In the genomic region with DNA sequence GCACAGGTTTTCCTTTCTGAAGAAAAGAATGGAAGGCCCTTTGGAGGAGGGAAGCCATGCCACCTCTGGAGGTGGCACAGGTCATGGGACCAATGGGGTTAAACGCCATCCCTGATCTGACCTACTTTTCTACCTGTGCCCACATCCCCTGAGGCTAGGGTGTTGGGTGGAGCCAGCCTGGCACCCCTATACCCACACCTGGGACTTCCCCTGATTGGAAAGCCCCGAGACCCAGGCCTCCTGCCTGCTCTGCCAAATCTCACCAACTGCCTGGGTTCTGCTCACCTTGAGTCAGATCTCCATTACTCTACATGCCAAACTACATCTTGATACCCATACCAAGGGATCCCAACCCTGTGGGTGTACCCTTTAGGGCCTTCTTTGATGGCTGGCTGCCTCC, we compare ENCODE assay signal across 22 mouse cellular contexts. TPM values are rescaled to one million over a fixed set of nuclear protein-coding genes. Genes with fewer than 3 reads are reported as not detected.
A peak's percentile ranks its signal among the peaks of the same experiment; 100 is the strongest.
DNase-seq lines count a peak whose midpoint lies in the region; ATAC-seq lines count a peak whose summit lies in the region.
"Had no signal": no experiment of that assay in that cellular context is flagged by ENCODE, and none has a peak within 500 bp of the region (broad histone marks: within the 10 kb centered on the region; RNA-seq: fewer than 3 reads in every experiment).

No protein-coding gene starts in this region.

- ATAC-seq in CD4-positive, CD25-positive, alpha-beta regulatory T cell, adult 4 months: peak; percentile 97
- ATAC-seq in embryonic facial prominence, embryonic 15.5 days (ENCODE audit: insufficient number of reproducible peaks, low FRiP score, low TSS enrichment, low read depth): no peak
- ATAC-seq: forebrain, postnatal 0 days; intestine, embryonic 15.5 days; lung, postnatal 0 days; midbrain, embryonic 13.5 days had no signal

- no peaks in the 10 kb centered on the region for H3K27me3 ChIP-seq in embryonic facial prominence, embryonic 15.5 days

- DNase-seq in heart, adult 11 months: peak; percentile 92
- no peak for DNase-seq in heart, postnatal 14 days
- DNase-seq in natural killer cell, adult 2 months (ENCODE audit: low spot score in 2 of 2): peak; percentile 35 to 36
- no peak for DNase-seq in cerebellum, postnatal 36 days
- no peak for DNase-seq in cerebellum, postnatal 4 days (ENCODE audit: low spot score in 2 of 2)
- no peak for DNase-seq in adrenal gland, postnatal 36 days
- DNase-seq: cerebellum, adult 8-10 months; embryo, embryonic 11 days; heart, adult 2 months; kidney, postnatal 4 days had no signal

- no peak overlapping the region for H3K4me3 ChIP-seq in embryonic facial prominence, embryonic 15.5 days (replicated peaks)
- H3K4me3 ChIP-seq: heart, adult 2 months; hindbrain, embryonic 12.5 days; intestine, embryonic 15.5 days; liver, embryonic 15.5 days; midbrain, embryonic 13.5 days; myocyte had no signal

- peak overlapping the region; percentile 90 for H3K27ac ChIP-seq in embryonic facial prominence, embryonic 15.5 days (replicated peaks)
- H3K27ac ChIP-seq: heart, adult 2 months; hindbrain, embryonic 12.5 days; intestine, embryonic 15.5 days; liver, embryonic 15.5 days; midbrain, embryonic 13.5 days had no signal

- H3K36me3 ChIP-seq in embryonic facial prominence, embryonic 15.5 days: no peaks in the 10 kb centered on the region
- H3K36me3 ChIP-seq: hindbrain, embryonic 12.5 days; intestine, embryonic 15.5 days; liver, embryonic 15.5 days; midbrain, embryonic 13.5 days had no signal

- H3K9ac ChIP-seq in embryonic facial prominence, embryonic 15.5 days: no peak overlapping the region
- H3K9ac ChIP-seq: forebrain, postnatal 0 days; hindbrain, embryonic 12.5 days; intestine, embryonic 15.5 days; liver, embryonic 15.5 days; midbrain, embryonic 13.5 days had no signal

- peaks cover 44% of the 10 kb centered on the region for H3K4me1 ChIP-seq in embryonic facial prominence, embryonic 15.5 days

- H3K4me2 ChIP-seq in embryonic facial prominence, embryonic 15.5 days (replicated peaks): no peak overlapping the region
- H3K4me2 ChIP-seq: hindbrain, embryonic 12.5 days; intestine, embryonic 15.5 days; liver, embryonic 15.5 days; midbrain, embryonic 13.5 days had no signal

- intact Hi-C loops in heart, postnatal 14 days (cut with DNase I): no loop called here

- 78% methylated on average over 2 of the region's 2 CpGs for WGBS in embryonic facial prominence, embryonic 15.5 days

- H3K9me3 ChIP-seq in embryonic facial prominence, embryonic 15.5 days (replicated peaks): no peaks in the 10 kb centered on the region
- H3K9me3 ChIP-seq: hindbrain, embryonic 12.5 days; intestine, embryonic 15.5 days; liver, embryonic 15.5 days; midbrain, embryonic 13.5 days had no signal

RNA-seq across cellular contexts. Expression of a gene that starts 5.7 kb away (rescaled TPM):
- total RNA-seq in heart, postnatal 14 days (2021): 10 to 100 TPM; 18.9 to 21.1 TPM
- polyA plus RNA-seq in CD4-positive, CD25-positive, alpha-beta regulatory T cell, adult 4 months (2017; shearing (Covaris generic)): 10 to 100 TPM; 17.7 to 18.3 TPM
- 112 and 123 TPM in 2 replicates for polyA plus RNA-seq in embryonic facial prominence, embryonic 15.5 days (2015; fragmentation: Nextera tagmentation; extraction: Ambion mirVana)
- total RNA-seq in adrenal gland, postnatal 36 days (2021): 10 to 100 TPM; 21.7 to 30.4 TPM

RNA-seq across cellular contexts. Expression of a gene that starts 7.3 kb away (rescaled TPM):
- total RNA-seq in heart, postnatal 14 days (2021): not detected
- not detected for polyA plus RNA-seq in CD4-positive, CD25-positive, alpha-beta regulatory T cell, adult 4 months (2017; shearing (Covaris generic))
- polyA plus RNA-seq in embryonic facial prominence, embryonic 15.5 days (2015; fragmentation: Nextera tagmentation; extraction: Ambion mirVana): 1.6 and 1.7 TPM in 2 replicates
- total RNA-seq in adrenal gland, postnatal 36 days (2021): not detected
- total RNA-seq: forebrain, postnatal 0 days; gastrocnemius, adult 18-20 months; heart, adult 2 months; layer of hippocampus, postnatal 25 days; megakaryocyte progenitor cell, adult 5-6 weeks had no signal
- polyA plus RNA-seq: forebrain, postnatal 0 days; heart, adult 2 months; liver, embryonic 15.5 days; myocyte had no signal

RNA-seq across cellular contexts. Expression of a gene that starts 16.2 kb away (rescaled TPM):
- 10 to 100 TPM; 16.7 to 19.0 TPM for total RNA-seq in heart, postnatal 14 days (2021)
- 10 to 100 TPM; 28.3 to 31.4 TPM for polyA plus RNA-seq in CD4-positive, CD25-positive, alpha-beta regulatory T cell, adult 4 months (2017; shearing (Covaris generic))
- polyA plus RNA-seq in embryonic facial prominence, embryonic 15.5 days (2015; fragmentation: Nextera tagmentation; extraction: Ambion mirVana): 84.0 and 88.6 TPM in 2 replicates
- 10 to 100 TPM; 39.0 to 40.0 TPM for total RNA-seq in adrenal gland, postnatal 36 days (2021)

RNA-seq across cellular contexts. Expression of a gene that starts 31.3 kb away (rescaled TPM):
- 1 to 10 TPM; 1.5 to 1.8 TPM for total RNA-seq in heart, postnatal 14 days (2021)
- polyA plus RNA-seq in CD4-positive, CD25-positive, alpha-beta regulatory T cell, adult 4 months (2017; shearing (Covaris generic)): 100 to 1,000 TPM; 336 to 432 TPM
- 5.8 and 6.8 TPM in 2 replicates for polyA plus RNA-seq in embryonic facial prominence, embryonic 15.5 days (2015; fragmentation: Nextera tagmentation; extraction: Ambion mirVana)
- 1 to 10 TPM; 1.5 to 2.9 TPM for total RNA-seq in adrenal gland, postnatal 36 days (2021)

RNA-seq across cellular contexts. Expression of a gene that starts 33.0 kb away (rescaled TPM):
- total RNA-seq in heart, postnatal 14 days (2021): 1 to 10 TPM; 3.2 to 4.3 TPM
- polyA plus RNA-seq in CD4-positive, CD25-positive, alpha-beta regulatory T cell, adult 4 months (2017; shearing (Covaris generic)): 1 to 10 TPM; 1.5 to 6.7 TPM
- 20.2 and 24.5 TPM in 2 replicates for polyA plus RNA-seq in embryonic facial prominence, embryonic 15.5 days (2015; fragmentation: Nextera tagmentation; extraction: Ambion mirVana)
- total RNA-seq in adrenal gland, postnatal 36 days (2021): 1 to 10 TPM; 3.2 to 3.6 TPM

Comparison
In these comparisons a context has a peak if more than half of its experiments do, and no peak if none do; other contexts are left out.
1. DNase-seq: peak in heart, adult 11 months (single experiment) and natural killer cell, adult 2 months (2 of 2); none in heart, postnatal 14 days (0 of 2), cerebellum, postnatal 36 days (0 of 2), cerebellum, postnatal 4 days (0 of 2) and adrenal gland, postnatal 36 days (0 of 2).